8 mouse cellular contexts compared by ENCODE assay signal in the genomic region with DNA sequence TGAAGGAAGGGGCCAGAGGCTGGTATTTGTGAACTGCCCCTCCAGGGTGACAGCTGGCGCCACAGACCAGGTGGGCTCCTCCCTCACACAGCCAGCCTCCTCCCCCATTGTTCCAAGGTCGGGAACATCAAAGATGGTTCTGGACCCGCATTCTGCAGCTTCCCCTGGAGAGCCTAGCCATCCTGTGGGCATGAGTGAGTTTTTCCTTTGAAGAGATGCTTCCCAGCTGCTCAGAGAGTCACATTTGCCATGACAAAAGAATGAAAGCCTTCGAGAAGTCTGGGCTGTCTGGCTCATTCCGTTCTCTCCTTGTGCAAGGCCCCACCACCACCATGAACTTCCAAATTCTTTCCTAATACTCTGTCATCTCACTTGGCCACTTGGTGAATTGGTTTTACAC. TPM values are rescaled to one million over a fixed set of nuclear protein-coding genes. Genes with fewer than 3 reads are reported as not detected.
DNase-seq lines count a peak whose midpoint lies in the region; ATAC-seq and TF ChIP-seq lines count a peak whose summit lies in the region.

No protein-coding gene starts in this region.

- peaks cover 9% of the 10 kb centered on the region; the same call in 1 of the 2 replicates for H3K27me3 ChIP-seq in neural tube, embryonic 13.5 days
- no peaks in the 10 kb centered on the region for H3K27me3 ChIP-seq in lung, postnatal 0 days (replicated peaks; ENCODE audit: insufficient read depth, low read length)

- no peak overlapping the region for H3K9ac ChIP-seq in neural tube, embryonic 13.5 days
- no peak overlapping the region for H3K9ac ChIP-seq in lung, postnatal 0 days (replicated peaks; ENCODE audit: low read depth)

- 8% methylated on average over 5 of the region's 5 CpGs for WGBS in neural tube, embryonic 13.5 days
- WGBS in lung, postnatal 0 days = 32% methylated on average over 5 of the region's 5 CpGs

- no peak for TF ChIP-seq EP300 in lung, postnatal 0 days (IDR thresholded peaks at IDR 0.05)

- no peak for ATAC-seq in neural tube, embryonic 13.5 days (ENCODE audit: low read depth)
- ATAC-seq in lung, postnatal 0 days = peak; percentile 61

- no peaks in the 10 kb centered on the region for H3K36me3 ChIP-seq in neural tube, embryonic 13.5 days
- no peaks in the 10 kb centered on the region for H3K36me3 ChIP-seq in lung, postnatal 0 days (ENCODE audit: insufficient read depth, low read length)

- H3K4me1 ChIP-seq in neural tube, embryonic 13.5 days (replicated peaks) = peaks cover 43% of the 10 kb centered on the region
- H3K4me1 ChIP-seq in lung, postnatal 0 days (ENCODE audit: insufficient read depth, low read depth, low read length) = peaks cover 5% of the 10 kb centered on the region

- peak overlapping the region; percentile 63 for H3K27ac ChIP-seq in neural tube, embryonic 13.5 days (replicated peaks)
- peak overlapping the region; percentile 68; the same call in 1 of the 2 replicates for H3K27ac ChIP-seq in lung, postnatal 0 days (ENCODE audit: low read length)

- H3K9me3 ChIP-seq in neural tube, embryonic 13.5 days = no peaks in the 10 kb centered on the region
- no peaks in the 10 kb centered on the region for H3K9me3 ChIP-seq in lung, postnatal 0 days (ENCODE audit: low read length)

- peak overlapping the region; percentile 33 for H3K4me2 ChIP-seq in neural tube, embryonic 13.5 days
- H3K4me2 ChIP-seq in lung, postnatal 0 days (replicated peaks; ENCODE audit: low read depth, low read length) = no peak overlapping the region

- no peak for TF ChIP-seq CTCF in lung, postnatal 0 days (IDR thresholded peaks at IDR 0.05)

- no peak overlapping the region for H3K4me3 ChIP-seq in neural tube, embryonic 13.5 days
- H3K4me3 ChIP-seq in lung, postnatal 0 days (ENCODE audit: low read depth, low read length) = no peak overlapping the region

- peak; percentile 20 for DNase-seq in embryo, embryonic 11 days
- DNase-seq in embryo, embryonic 10.5 days (ENCODE audit: low spot score) = no peak
- no peak for DNase-seq in neural tube, embryonic 10.5 days (ENCODE audit: extremely low spot score, low spot score)
- peak; percentile 67 for DNase-seq in lung, postnatal 0 days (ENCODE audit: low spot score)
- no peak for DNase-seq in thymus, postnatal 0 days (ENCODE audit: low spot score)
- DNase-seq in layer of hippocampus, adult 8-10 months (ENCODE audit: low spot score in 2 of 2) = no peak
- DNase-seq in kidney, adult 9 months = no peak

RNA-seq across cellular contexts. Expression of gene Il17d, which starts 9.8 kb away (rescaled TPM):
- 3.9 and 4.7 TPM in 2 replicates for polyA plus RNA-seq in neural tube, embryonic 13.5 days (2015; fragmentation: Nextera tagmentation; extraction: Ambion mirVana)
- 9.1 and 9.4 TPM in 2 replicates for polyA plus RNA-seq in lung, postnatal 0 days (2015; fragmentation: Nextera tagmentation; extraction: Ambion mirVana)
- polyA plus RNA-seq in thymus, postnatal 0 days (2015; fragmentation: Nextera tagmentation; extraction: Ambion mirVana) = 1.2 and 1.4 TPM in 2 replicates
- total RNA-seq in layer of hippocampus, adult 8-10 months (2022) = 10 to 100 TPM; 10.4 to 12.5 (median 10.9) TPM

RNA-seq across cellular contexts. Expression of gene Eef1akmt1, which starts 37.1 kb away (rescaled TPM):
- 92.3 and 108 TPM in 2 replicates for polyA plus RNA-seq in neural tube, embryonic 13.5 days (2015; fragmentation: Nextera tagmentation; extraction: Ambion mirVana)
- 64.1 and 69.9 TPM in 2 replicates for polyA plus RNA-seq in lung, postnatal 0 days (2015; fragmentation: Nextera tagmentation; extraction: Ambion mirVana)
- polyA plus RNA-seq in thymus, postnatal 0 days (2015; fragmentation: Nextera tagmentation; extraction: Ambion mirVana) = 100 and 117 TPM in 2 replicates
- 10 to 100 TPM; 28.5 to 34.4 (median 32.4) TPM for total RNA-seq in layer of hippocampus, adult 8-10 months (2022)

Comparison
In these comparisons a context has a peak if more than half of its experiments do, and no peak if none do; other contexts are left out.
1. DNase-seq: peak in embryo, embryonic 11 days (single experiment) and lung, postnatal 0 days (single experiment); none in embryo, embryonic 10.5 days (single experiment), neural tube, embryonic 10.5 days (single experiment), thymus, postnatal 0 days (single experiment), layer of hippocampus, adult 8-10 months (0 of 2) and kidney, adult 9 months (single experiment).